Mouse (Mus musculus) heart, postnatal 4 days (tissue): ENCODE measurements around the gene Atp2b4. TPM values are rescaled to one million over a fixed set of nuclear protein-coding genes. Genes with fewer than 3 reads are reported as not detected.

Experiments used
- DNase-seq: peaks from one replicate; pipeline ENCODE4 v3.0.0; 2021
- total RNA-seq, 2 experiments: library from RNA; stranded (reverse); gene quantifications; 2 replicates each; pipeline ENCODE4 v1.2.3; 2021

The Atp2b4 gene
- total RNA-seq, 2 experiments from 2014 or later, result 32.4 to 37.4 TPM

DNA sequence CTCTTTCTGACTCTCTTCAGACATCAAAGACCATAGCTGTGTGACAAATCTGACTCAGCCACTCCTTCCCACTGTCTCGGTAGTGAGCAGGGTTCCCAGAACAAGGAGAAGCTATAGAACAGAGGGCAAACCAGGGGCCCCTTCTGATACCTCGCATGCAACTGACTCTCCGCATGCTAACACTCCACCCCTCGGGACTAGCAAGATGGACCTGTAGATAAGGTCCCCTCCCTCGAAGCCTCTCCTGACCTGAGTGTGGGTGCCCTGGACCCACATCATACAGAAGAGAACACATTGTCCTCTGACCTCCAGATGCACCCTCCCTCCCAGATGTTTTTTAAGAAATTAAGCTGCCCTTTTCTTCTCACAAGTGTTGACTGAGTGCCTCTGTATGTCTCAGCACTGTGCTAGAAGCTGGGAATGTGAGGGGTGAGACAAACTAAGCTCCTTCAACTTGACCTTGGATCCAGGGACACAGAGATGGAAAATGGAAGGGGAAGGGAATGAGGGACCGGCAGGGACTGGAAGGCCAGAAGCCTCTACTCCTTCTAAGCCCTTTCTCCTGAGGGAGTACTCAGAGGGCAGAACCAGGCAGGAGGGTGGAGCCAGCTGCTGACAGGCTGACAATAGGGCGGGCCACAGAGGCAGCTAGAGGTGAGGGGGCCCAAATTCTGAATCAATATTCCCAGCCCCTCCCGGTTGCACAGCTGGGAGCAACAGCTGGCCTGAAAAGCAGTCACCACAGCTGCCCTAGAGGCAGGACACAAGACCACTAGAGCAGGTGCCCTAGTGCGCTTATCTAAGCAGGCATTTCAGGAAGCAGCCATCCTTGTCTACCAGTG, 2.6 kb downstream of the Atp2b4 start:
- peak; percentile 18 for DNase-seq

GRCm38 (mm10) chr1:133797327-133797978, 3.4 kb downstream of the Atp2b4 start:
- no peak for DNase-seq

GRCm38 (mm10) chr1:133793646-133794045, 7.2 kb downstream of the Atp2b4 start:
- no peak for DNase-seq

- DNase-seq, result no peak
Measured at GRCm38 (mm10) chr1:133790011-133790410, 10.8 kb downstream of the Atp2b4 start.

- DNase-seq, result no peak
Measured at GRCm38 (mm10) chr1:133788864-133789263, 12.0 kb downstream of the Atp2b4 start.

GRCm38 (mm10) chr1:133787500-133788210, 13.2 kb downstream of the Atp2b4 start:
- DNase-seq, result no peak

DNA sequence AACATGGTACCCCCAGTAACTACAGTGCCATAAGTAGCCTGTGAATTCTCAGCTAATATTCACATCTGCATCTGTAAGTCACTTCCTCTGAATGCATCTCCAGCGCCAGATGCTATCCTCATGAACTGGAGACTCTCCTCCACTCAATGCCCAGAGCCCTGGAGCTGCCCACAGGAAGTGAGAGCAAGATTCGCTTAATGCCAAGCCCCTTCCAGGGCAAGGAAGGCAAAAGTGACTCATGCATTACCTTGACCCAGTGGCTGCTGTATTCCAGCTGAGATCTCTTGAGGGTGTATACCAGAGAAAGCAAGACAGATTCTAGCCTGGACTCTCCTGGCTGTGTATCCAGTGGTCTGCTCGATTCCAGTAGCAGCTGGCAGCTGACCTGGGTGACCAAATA, 16.2 kb downstream of the Atp2b4 start:
- no peak for DNase-seq

DNA sequence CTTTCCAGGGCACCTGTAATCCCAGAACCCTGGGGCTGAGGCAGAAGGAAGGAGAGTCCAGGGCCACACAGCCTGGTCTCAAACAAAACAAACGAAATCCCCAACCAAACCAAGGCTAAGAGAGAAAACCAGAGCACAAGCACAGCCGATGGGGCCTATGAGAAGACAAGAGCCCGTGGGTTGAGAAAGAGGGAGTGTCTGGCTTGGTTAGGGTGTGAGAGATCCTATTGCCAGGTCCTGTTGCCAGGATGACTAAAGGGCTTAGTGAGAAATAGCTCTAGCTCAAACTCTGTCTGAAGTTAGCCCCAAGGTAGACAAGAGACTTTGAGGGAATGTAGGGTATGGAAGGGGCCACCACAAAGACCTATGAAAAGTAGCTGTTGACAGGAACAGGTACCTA, 19.3 kb downstream of the Atp2b4 start:
- DNase-seq, result no peak

GRCm38 (mm10) chr1:133779043-133779442, 21.8 kb downstream of the Atp2b4 start:
- DNase-seq, result no peak

GRCm38 (mm10) chr1:133777651-133778231, 23.1 kb downstream of the Atp2b4 start:
- DNase-seq, result no peak

DNA sequence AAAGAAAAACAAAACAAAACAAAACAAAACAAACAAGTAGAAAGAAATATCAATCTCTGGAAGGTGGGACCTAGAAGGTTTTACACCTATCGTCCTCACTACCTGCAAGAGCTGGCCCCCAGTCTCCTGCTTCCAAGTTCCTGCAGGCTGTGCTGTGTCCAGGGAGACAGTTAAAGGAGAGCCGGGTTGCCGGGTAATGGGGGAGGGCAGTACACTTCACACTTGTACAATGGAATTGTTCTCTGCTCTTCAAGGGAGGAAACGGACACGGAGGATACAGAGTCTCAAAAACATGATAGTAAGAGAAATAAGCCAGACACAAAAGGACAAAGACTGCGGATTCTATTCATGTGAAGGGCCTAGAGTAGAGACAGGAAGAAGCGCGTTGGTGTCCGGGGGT, 28.3 kb downstream of the Atp2b4 start:
- no peak for DNase-seq

DNA sequence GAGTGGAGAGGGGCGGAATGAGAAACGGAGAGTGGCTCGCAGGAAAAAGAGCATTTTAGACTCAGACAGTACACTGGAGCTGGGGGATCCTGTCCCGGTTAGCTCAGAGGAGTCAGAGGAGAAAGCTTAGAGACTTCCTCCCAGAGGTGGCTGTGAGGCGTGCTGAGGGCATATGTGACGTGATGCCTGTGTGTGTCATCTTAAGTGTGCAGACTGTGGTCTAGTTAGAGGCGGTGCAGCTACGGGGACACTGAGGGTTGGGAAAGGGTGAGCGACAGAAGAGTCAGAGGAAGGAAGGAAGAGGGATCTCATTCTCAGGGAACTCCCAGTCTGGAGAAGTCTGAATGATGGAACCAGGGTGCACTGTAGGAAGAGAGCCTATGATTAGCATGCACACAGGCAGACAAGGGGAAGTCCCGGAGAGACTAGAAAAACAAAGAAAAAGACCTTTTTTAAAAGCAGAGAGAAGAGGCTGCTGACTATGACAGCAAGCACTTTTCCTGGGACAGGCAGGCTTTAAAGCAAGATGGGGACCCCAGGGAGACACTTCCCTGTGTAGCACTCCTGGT, 28.9 kb downstream of the Atp2b4 start:
- no peak for DNase-seq

DNA sequence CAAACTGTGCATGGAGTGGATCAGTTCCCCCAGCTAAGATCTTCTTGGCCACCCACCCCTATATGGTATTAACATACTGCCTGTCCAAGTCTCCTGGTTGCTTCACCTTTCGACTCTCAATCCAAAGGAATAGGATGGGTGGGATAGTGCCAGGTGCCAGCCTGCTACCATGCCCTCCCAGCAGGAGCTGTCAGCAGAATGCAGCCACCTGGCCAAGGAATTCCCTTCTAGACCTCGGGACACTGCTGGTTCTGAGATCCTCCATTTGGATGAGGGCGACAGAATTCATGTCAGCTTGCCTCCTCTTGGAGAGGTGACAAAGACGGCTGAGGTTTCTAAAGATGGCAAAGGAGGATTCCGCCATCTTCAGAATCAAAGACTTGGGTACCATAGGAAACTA, 32.8 kb downstream of the Atp2b4 start:
- no peak for DNase-seq

DNA sequence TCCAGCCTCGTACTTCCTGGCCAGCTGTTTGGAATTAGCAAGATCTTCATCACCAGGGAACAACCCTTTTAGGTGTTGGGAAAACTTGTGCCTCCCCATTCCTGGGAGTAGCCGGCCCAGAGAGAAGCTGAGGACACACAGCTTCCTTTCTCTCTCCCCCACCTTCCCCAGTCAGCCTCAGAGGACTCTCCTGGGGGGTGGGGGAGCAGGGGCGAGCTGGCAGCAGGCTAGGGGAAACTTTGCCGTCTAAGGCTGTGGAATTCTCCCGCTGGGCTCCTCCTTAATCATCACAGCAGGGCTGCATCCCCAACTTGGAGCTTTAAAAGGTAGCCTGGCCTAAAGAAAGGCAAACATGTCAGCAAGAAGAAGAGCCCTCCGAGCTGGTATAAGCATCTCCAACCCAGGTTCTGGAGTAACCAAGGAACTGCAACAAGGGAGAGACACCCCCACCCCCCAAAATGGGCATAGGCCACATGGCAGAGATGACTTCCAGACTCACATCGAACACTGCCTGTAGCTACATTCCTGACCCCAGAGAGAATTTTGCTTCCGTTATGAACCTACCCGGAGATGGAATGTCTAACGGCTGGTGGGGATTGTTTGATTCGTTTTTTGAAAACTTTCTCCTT, 33.8 kb downstream of the Atp2b4 start:
- peak; percentile 20 for DNase-seq

GRCm38 (mm10) chr1:133765376-133765775, 35.5 kb downstream of the Atp2b4 start:
- no peak for DNase-seq

DNA sequence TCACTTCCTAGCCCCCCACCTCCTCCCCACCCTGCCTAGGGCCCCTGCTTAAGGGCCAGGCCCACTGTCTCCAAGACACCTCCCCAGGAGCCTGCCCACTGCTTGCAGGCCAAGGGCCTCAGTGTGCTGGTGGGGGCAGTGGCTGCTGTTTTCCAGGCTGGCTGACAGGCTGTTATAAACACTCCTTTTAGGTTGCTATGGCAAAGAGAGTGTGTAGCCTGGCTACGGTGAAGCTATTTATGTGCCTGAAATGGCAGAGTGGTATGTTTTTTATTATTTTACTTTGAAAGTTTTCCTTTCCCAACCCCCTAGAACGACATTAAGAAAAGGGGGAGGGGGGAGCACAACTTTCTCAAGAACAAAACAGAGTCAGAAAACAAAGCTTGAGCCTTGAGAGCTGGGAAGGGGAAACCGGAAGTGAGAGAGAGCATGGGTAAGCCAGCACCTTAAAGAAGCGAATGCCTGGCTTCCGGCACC, 37.9 kb downstream of the Atp2b4 start:
- no peak for DNase-seq

- no peak for DNase-seq
Measured at GRCm38 (mm10) chr1:133761278-133761677, 39.6 kb downstream of the Atp2b4 start.

DNA sequence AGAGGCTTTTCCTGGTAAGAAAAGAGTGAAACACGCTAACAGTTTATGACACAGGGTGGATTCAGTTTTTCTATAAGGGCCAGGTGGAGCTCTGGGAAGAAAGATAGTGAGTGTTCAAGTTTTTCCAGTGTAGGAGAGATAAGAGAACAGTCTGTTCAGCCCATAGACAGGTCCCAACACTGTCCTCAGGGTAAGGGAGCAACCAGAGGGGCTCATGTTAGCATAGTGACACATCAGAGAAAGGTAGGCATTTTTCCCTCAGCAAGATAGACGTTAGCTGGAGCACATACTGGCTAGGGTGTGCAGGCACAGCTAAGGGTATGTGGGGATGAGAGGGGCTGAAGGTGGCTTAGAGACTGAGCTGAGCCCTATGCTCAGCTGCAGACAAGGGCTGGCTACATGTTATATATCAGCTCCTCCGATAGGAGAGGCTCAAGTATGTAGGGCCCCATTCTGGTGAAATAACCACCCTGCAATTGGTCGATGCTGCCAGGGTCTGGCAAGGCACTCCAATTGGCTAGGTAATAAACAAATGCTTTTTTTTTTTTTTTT, 46.4 kb downstream of the Atp2b4 start:
- no peak for DNase-seq

DNA sequence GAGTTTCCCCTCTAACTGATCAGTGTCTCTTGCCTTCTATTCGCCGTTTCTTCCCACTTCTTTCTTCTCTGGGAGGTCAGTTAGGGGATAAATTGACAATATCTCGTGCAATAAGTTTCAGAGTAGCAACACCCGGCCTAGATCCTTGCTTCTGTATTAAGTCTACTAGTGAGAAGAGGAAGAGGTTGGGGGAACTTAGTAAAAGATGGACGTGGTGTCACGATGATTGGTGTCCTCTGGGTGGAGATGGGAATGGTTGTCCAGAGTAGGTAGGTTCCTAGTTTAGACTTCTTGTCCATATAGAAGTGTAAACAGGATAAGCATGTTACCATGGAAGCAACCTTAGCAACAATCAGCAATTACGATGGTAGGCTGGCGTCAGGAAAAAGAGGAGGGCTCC, 47.5 kb downstream of the Atp2b4 start:
- DNase-seq, result no peak

DNA sequence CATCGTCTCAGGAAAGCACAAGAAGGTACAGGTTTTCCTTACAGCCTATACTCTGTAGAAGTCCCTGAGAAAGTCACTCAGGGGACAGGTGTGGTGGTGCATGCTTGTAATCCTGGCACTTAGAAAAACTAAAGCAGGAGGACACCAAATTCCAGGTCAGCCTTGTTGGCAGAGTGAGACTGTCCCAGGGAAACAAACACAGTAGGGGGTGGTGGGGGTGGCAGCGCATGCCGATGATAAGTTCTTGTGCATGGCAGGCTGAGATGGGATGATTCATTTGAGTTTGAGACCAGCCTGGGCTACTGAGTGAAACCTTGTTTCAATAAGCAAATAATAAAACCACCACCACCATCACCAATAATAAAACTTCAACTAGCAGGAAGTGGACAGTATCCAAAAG, 49.2 kb downstream of the Atp2b4 start:
- DNase-seq, result no peak

DNA sequence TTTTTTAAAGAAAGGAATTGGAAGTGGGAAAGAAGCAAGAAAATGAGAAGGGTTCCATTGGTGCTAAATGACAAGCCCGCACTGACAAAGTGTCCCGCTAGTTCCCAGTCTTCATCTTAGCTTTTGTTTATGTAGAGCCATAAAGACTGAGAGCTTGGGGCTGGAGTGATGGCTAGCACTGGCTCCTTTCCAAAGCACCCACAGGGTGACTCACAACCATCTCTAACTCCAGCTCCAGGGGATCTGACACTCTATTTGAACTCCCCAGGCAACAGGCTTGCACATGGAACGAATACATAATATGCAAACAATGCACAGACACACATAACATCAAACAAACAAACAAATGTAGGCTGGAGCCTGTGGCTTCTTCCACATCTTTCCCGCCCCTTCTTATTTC, 50.9 kb downstream of the Atp2b4 start:
- no peak for DNase-seq

GRCm38 (mm10) chr1:133745078-133745495, 55.8 kb downstream of the Atp2b4 start:
- peak; percentile 37 for DNase-seq
